Mouse (Mus musculus): ENCODE results near the gene Bmper. TPM values are rescaled to one million over a fixed set of nuclear protein-coding genes. Genes with fewer than 3 reads are reported as not detected.

The Bmper gene
- total RNA-seq, 2 experiments from 2014 or later = 3.5 to 4.3 TPM

GRCm38 (mm10) chr9:23233464-23234121 is 10.7 kb downstream of the Bmper start:
- intact Hi-C loops (cut with DNase I) = no loop called here
- no peak for DNase-seq

- intact Hi-C loops (cut with DNase I) = no loop called here
Measured at GRCm38 (mm10) chr9:23235368-23236002, 12.6 kb downstream of the Bmper start.

GRCm38 (mm10) chr9:23236635-23237279 is 13.9 kb downstream of the Bmper start:
- no peak for DNase-seq
- intact Hi-C loops (cut with DNase I) = no loop called here

More at GRCm38 (mm10) chr9:23235368-23236002, 12.6 kb downstream of the Bmper start:
- DNase-seq = no peak

- peak in 1 of 2 experiments; percentile 33 for DNase-seq
- intact Hi-C loops (cut with DNase I) = no loop called here
Measured at GRCm38 (mm10) chr9:23239011-23239410, 16.1 kb downstream of the Bmper start.

- peak in 1 of 2 experiments; percentile 32 for DNase-seq
- intact Hi-C loops (cut with DNase I) = no loop called here
Measured at GRCm38 (mm10) chr9:23242911-23243310, 20.0 kb downstream of the Bmper start.

- intact Hi-C loops (cut with DNase I) = no loop called here
Measured at GRCm38 (mm10) chr9:23243869-23244268, 21.0 kb downstream of the Bmper start.

GRCm38 (mm10) chr9:23246389-23246788 is 23.5 kb downstream of the Bmper start:
- intact Hi-C loops (cut with DNase I) = no loop called here
- no peak for DNase-seq

More at GRCm38 (mm10) chr9:23243869-23244268, 21.0 kb downstream of the Bmper start:
- no peak for DNase-seq

GRCm38 (mm10) chr9:23250026-23250425 is 27.1 kb downstream of the Bmper start:
- intact Hi-C loops (cut with DNase I) = loop anchor here (1.0 to 5.0 kb wide), 2 partner anchors 541 to 693 kb away; no protein-coding TSS in a partner anchor
- peak; percentile 87 to 90 for DNase-seq

- intact Hi-C loops (cut with DNase I) = loop anchor here (5.0 kb wide), 1 partner anchor 694 kb away; no protein-coding TSS in a partner anchor
- no peak for DNase-seq
Measured at GRCm38 (mm10) chr9:23251001-23251400, 28.1 kb downstream of the Bmper start.

GRCm38 (mm10) chr9:23253624-23254023 is 30.7 kb downstream of the Bmper start:
- no peak for DNase-seq
- intact Hi-C loops (cut with DNase I) = loop anchor here (5.0 kb wide), 1 partner anchor 696 kb away; no protein-coding TSS in a partner anchor

- intact Hi-C loops (cut with DNase I) = loop anchor here (5.0 kb wide), 1 partner anchor 697 kb away; no protein-coding TSS in a partner anchor
- peak in 1 of 2 experiments; percentile 30 for DNase-seq
Measured at GRCm38 (mm10) chr9:23254237-23255214, 31.6 kb downstream of the Bmper start.

GRCm38 (mm10) chr9:23255841-23256240 is 33.0 kb downstream of the Bmper start:
- intact Hi-C loops (cut with DNase I) = no loop called here

GRCm38 (mm10) chr9:23256576-23256975 is 33.7 kb downstream of the Bmper start:
- intact Hi-C loops (cut with DNase I) = no loop called here
- no peak for DNase-seq

More at GRCm38 (mm10) chr9:23255841-23256240, 33.0 kb downstream of the Bmper start:
- peak in 1 of 2 experiments; percentile 19 for DNase-seq

- intact Hi-C loops (cut with DNase I) = no loop called here
- DNase-seq = no peak
Measured at GRCm38 (mm10) chr9:23261834-23262233, 39.0 kb downstream of the Bmper start.

- no peak for DNase-seq
- intact Hi-C loops (cut with DNase I) = no loop called here
Measured at GRCm38 (mm10) chr9:23262851-23263250, 40.0 kb downstream of the Bmper start.

GRCm38 (mm10) chr9:23264471-23264870 is 41.6 kb downstream of the Bmper start:
- intact Hi-C loops (cut with DNase I) = no loop called here
- DNase-seq = no peak

GRCm38 (mm10) chr9:23268609-23269008 is 45.7 kb downstream of the Bmper start:
- DNase-seq = no peak
- intact Hi-C loops (cut with DNase I) = no loop called here

- intact Hi-C loops (cut with DNase I) = no loop called here
Measured at GRCm38 (mm10) chr9:23269087-23269486, 46.2 kb downstream of the Bmper start.

GRCm38 (mm10) chr9:23276244-23276643 is 53.4 kb downstream of the Bmper start:
- intact Hi-C loops (cut with DNase I) = no loop called here
- DNase-seq = no peak

More at GRCm38 (mm10) chr9:23269087-23269486, 46.2 kb downstream of the Bmper start:
- DNase-seq = no peak

- no peak for DNase-seq
Measured at GRCm38 (mm10) chr9:23284940-23285460, 62.1 kb downstream of the Bmper start.

More at GRCm38 (mm10) chr9:23284940-23285460, 62.1 kb downstream of the Bmper start:
- intact Hi-C loops (cut with DNase I) = no loop called here

Measured in heart, postnatal 10 days (tissue).